Mouse (Mus musculus) cerebellum, postnatal 4 days (tissue): Measurements from ENCODE around the gene Ifna4.
"Not testable (repeated sequence)": the region's sequence is repeated elsewhere in the genome, so short reads cannot be mapped to it uniquely, and the experiment has no call there.

ENCODE experiments used
- DNase-seq, 2 experiments: peaks; one replicate each; pipeline ENCODE4 v3.0.0; 2022; ENCODE audit warnings: low spot score in 2 of 2, mixed read lengths in 1 of 2

Gene Ifna4

DNA sequence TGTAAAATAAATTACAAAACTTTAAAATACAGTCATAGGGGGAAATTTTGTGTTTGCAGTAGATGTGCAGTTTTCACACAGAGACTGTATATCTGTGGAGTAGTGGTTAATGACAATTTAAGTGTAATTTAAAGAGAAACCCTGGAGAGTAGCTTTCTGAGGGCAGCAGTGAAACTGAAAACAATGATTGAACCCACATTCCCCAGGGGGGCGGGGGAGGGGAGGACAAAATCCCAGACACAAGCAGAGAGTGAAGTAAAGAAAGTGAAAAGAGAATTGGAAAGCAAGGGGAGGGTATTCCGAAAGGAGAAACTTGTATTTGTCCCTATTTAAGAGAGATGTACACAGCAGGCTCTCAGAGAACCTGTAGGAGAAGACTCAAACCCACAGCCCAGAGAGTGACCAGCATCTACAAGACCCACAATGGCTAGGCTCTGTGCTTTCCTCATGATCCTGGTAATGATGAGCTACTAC lies at the start of gene Ifna4:
TSS of gene Ifna4 (plus strand) at position 424 of the 474 bp plus-strand sequence.
- no peak for DNase-seq

DNA sequence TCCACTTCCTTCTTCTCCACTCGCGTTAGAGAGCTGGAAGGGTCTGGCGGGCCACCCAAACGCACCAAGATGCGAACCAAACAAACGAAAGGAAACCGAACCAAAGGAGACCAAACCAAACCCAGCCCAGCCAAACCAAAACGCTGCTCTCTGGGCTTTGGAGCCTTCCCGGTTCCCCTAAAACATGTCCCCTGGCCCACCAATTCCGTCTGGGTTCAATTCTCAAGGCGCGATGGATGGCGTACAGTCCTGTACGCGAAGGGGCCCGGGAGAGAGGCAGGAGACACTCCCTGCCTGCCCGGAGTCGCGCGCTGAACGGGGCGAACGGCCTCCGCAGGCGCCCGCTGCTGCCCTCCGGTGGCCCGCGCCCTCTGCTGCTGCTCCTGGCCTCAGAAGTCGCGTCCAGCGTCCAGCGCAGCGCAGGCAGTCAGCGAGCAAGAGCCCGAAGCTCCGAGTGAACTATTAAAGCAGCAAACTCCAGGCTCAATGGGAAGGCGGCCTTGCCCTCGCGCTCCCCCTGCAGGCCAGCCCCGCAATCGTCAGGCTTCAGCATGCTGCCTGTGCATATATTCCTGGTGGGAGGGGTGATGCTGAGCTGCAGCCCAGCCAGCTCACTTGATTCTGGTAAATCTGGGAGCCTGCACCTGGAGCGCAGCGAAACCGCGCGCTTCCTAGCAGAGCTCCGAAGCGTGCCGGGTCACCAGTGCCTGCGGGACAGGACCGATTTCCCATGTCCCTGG lies 47.6 kb upstream of the Ifna4 start, which contains the start of gene Gm13275:
TSS of gene Gm13275 (plus strand) at position 552 of the 740 bp plus-strand sequence.
- DNase-seq: peak; percentile 42 to 64

DNA sequence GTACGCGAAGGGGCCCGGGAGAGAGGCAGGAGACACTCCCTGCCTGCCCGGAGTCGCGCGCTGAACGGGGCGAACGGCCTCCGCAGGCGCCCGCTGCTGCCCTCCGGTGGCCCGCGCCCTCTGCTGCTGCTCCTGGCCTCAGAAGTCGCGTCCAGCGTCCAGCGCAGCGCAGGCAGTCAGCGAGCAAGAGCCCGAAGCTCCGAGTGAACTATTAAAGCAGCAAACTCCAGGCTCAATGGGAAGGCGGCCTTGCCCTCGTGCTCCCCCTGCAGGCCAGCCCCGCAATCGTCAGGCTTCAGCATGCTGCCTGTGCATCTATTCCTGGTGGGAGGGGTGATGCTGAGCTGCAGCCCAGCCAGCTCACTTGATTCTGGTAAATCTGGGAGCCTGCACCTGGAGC lies 44.6 kb upstream of the Ifna4 start, which contains the start of gene Gm13279:
TSS of gene Gm13279 (plus strand) at position 301 of the 400 bp plus-strand sequence.
- not testable (repeated sequence) for DNase-seq

DNA sequence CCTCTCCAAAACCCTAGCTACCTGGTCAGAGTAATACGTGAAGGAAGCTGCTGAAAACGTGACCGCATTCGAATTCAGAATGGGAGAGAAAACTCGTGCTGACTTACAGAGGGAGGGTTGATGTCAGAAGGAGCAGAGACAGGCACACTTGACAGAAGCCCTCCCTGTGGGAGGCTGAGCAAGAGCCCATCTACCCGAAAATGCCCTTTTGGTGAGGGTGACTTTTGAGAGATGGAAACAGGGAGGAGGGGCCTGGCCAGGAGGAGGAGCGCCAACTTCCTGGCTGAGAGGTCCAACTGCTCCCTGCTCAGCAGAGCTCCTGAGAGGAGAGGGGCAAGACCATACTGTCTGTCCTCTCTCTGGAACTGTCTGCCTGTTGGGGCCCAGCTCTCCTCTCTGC lies 42.3 kb upstream of the Ifna4 start, which contains the start of gene Gm13285:
TSS of gene Gm13285 (plus strand) at position 301 of the 400 bp plus-strand sequence.
- DNase-seq: not testable (repeated sequence)

DNA sequence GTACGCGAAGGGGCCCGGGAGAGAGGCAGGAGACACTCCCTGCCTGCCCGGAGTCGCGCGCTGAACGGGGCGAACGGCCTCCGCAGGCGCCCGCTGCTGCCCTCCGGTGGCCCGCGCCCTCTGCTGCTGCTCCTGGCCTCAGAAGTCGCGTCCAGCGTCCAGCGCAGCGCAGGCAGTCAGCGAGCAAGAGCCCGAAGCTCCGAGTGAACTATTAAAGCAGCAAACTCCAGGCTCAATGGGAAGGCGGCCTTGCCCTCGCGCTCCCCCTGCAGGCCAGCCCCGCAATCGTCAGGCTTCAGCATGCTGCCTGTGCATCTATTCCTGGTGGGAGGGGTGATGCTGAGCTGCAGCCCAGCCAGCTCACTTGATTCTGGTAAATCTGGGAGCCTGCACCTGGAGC lies 38.7 kb upstream of the Ifna4 start, which contains the start of gene Gm13287:
TSS of gene Gm13287 (plus strand) at position 301 of the 400 bp plus-strand sequence.
- DNase-seq: not testable (repeated sequence)

DNA sequence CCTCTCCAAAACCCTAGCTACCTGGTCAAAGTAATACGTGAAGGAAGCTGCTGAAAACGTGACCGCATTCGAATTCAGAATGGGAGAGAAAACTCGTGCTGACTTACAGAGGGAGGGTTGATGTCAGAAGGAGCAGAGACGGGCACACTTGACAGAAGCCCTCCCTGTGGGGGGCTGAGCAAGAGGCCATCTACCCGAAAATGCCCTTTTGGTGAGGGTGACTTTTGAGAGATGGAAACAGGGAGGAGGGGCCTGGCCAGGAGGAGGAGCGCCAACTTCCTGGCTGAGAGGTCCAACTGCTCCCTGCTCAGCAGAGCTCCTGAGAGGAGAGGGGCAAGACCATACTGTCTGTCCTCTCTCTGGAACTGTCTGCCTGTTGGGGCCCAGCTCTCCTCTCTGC lies 36.4 kb upstream of the Ifna4 start, which contains the start of gene Gm13288:
TSS of gene Gm13288 (plus strand) at position 301 of the 400 bp plus-strand sequence.
- not testable (repeated sequence) for DNase-seq

DNA sequence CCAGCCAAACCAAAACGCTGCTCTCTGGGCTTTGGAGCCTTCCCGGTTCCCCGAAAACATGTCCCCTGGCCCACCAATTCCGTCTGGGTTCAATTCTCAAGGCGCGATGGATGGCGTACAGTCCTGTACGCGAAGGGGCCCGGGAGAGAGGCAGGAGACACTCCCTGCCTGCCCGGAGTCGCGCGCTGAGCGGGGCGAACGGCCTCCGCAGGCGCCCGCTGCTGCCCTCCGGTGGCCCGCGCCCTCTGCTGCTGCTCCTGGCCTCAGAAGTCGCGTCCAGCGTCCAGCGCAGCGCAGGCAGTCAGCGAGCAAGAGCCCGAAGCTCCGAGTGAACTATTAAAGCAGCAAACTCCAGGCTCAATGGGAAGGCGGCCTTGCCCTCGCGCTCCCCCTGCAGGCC lies 35.9 kb upstream of the Ifna4 start:
- DNase-seq: peak in 1 of 2 experiments; percentile 7

DNA sequence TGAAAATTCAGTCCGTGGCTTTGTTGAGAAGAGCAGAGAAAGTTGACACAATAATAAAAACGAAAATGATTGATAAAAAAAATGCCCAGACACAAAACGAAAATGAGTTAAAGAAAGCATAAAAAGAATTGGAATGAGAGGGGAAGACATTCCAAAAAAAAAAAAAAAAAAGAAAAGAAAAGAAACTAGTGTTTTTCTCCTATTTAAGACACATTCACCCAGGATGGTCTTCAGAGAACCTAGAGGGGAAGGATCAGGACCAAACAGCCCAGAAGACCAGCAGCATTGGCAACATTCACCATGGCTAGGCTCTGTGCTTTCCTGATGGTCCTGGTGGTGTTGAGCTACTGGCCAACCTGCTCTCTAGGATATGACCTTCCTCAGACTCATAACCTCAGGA lies 25.7 kb upstream of the Ifna4 start, which contains the start of gene Ifna7:
TSS of gene Ifna7 (plus strand) at position 301 of the 400 bp plus-strand sequence.
- no peak for DNase-seq

DNA sequence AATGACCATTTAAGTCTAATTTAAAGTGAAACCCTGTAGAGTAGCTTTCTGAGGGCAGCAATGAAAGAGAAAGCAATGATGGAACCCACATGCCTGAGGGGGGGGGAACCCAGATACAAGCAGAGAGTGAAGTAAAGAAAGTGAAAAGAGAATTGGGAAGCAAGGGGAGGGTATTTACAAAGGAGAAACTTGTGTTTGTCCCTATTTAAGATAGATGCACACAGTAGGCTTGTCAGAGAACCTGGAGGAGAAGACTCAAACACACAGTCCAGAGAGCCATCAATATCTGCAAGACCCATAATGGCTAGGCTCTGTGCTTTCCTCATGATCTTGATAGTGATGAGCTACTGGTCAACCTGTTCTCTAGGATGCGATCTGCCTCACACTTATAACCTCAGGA lies 22.0 kb upstream of the Ifna4 start, which contains the start of gene Ifna11:
TSS of gene Ifna11 (plus strand) at position 301 of the 400 bp plus-strand sequence.
- DNase-seq: no peak

DNA sequence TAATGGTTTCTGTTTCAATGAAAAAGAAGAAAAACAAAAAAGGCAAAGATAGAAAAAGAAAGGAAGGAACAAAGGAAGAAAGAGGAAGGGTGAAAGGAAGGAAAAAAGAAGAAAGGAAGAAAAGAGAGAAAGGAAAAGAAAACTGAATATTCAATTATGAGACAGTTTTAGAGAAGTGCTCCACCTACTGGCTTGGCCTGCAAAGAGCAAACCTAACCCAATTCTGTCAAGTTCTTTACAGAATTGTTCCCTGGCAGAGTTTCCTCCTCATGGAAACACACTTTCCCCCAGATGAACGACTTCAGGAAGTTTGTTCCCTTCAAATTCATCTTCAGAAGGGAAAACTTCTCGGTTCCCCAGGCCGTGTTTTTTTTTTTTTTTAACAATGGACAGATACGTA lies 18.7 kb upstream of the Ifna4 start:
- peak in 1 of 2 experiments; percentile 8 for DNase-seq

DNA sequence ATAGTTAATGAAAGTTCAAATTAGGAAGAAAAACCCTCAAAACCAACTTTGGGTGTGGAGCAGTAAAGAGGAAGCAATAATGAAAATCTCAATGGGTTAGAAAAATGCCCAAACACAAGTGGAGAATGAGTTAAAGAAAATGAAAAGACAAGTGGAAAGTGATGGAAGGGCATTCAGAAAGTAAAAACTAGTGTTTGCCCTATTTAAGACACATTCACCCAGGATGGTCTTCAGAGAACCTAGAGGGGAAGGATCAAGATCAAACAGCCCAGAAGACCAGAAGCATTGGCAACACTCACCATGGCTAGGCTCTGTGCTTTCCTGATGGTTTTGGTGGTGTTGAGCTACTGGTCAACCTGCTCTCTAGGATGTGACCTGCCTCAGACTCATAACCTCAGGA lies 14.5 kb upstream of the Ifna4 start, which contains the start of gene Ifna6:
TSS of gene Ifna6 (plus strand) at position 301 of the 400 bp plus-strand sequence.
- not testable (repeated sequence) for DNase-seq

DNA sequence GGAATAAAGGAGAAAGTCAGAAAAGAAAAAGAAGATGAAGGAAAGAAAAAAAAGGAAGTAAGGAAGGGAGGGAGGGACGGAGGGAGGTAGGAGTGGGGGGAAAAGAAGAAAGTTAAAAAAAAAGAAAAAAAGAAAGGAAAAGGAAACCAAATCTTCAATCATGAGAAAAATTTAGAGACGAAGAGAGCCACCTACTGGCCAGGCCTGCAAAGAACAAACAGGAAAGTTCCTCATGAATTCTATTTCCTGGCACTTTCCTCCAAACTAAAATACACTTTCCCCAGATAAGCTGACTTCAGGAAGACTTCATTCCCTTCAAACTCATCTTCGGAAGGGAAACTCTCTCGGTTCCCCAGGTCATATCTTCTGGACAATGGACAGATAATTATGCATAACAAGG lies 11.1 kb upstream of the Ifna4 start:
- peak in 1 of 2 experiments; percentile 17 for DNase-seq

DNA sequence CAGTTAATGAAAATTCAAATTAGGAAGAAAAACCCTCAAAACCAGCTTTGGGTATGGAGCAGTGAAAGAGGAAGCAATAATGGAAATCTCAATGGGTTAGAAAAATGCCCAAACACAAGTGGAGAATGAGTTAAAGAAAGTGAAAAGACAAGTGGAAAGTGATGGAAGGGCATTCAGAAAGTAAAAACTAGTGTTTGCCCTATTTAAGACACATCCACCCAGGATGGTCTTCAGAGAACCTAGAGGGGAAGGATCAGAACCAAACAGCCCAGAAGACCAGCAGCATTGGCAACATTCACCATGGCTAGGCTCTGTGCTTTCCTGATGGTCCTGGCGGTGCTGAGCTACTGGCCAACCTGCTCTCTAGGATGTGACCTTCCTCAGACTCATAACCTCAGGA lies 6.4 kb upstream of the Ifna4 start, which contains the start of gene Ifna5:
TSS of gene Ifna5 (plus strand) at position 301 of the 400 bp plus-strand sequence.
- DNase-seq: not testable (repeated sequence)

DNA sequence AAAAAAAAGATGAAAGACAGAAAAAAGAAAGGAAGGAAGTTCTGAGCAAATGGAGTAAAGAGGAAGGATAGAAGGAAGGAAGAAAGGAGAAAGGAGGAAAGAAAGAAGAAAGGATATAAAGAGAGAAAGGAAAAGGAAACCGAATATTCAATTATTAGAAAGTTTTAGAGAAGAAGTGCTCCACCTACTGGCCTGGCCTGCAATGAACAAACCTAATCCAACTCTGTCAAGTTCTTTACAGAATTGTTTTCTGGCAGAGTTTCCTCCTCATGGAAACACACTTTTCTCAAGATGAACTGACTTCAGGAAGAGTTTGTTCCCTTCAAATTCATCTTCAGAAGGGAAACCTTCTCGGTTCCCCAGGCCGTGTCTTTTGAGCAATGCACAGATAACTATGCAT lies 2.8 kb upstream of the Ifna4 start:
- DNase-seq: no peak

DNA sequence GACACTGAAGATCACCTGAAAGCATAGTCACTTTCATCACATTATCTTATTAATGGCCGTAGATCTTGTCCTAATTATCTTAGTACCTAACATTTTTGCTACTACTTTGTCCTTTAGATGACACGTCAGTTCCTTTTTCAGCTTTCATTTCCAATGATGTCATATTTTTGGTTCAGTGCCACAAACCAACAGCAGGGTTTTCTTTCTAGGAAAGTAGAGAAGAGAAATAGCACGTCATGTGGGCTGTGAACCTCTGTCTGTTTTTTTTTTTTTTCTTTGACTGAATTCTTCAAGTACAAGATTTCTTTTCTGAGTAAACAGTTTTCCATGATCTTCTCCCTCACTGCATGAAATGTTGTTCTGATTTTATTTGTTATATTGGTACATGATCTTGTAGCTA lies 1.6 kb upstream of the Ifna4 start:
- no peak for DNase-seq

DNA sequence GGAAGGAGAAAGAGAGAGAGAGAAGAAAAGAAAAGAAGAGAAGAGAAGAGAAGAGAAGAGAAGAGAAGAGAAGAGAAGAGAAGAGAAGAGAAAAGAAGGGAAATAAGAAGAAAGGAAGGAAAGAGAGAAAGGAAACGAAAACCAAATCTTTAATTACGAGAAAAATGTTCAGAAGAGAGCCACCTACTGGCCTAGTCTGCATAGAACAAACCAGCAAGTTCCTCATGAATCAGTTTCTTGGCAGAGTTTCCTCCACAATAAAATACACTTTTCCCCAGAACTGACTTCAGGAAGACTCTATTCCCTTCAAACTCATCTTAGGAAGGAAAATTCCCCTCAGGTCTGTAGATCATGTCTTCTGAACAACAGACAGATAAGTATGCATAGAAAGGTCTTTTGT lies 3.7 kb downstream of the Ifna4 start:
- no peak for DNase-seq

DNA sequence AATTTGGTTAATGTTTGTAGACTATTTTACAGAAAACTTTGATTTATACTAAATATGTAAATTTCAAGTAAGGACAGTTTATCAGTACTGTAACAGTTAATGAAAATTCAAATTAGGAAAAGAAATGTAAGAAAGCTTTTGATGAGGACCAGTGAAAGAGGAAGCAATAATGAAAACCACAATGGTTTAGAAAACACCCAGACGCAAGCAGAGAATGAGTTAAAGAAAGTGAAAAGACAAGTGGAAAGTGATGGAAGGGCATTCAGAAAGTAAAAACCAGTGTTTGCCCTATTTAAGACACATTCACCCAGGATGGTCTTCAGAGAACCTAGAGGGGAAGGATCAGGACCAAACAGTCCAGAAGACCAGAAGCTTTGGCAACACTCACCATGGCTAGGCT lies 8.0 kb downstream of the Ifna4 start, which contains the start of gene Ifna1:
TSS of gene Ifna1 (plus strand) at position 390 of the 400 bp plus-strand sequence.
- no peak for DNase-seq

DNA sequence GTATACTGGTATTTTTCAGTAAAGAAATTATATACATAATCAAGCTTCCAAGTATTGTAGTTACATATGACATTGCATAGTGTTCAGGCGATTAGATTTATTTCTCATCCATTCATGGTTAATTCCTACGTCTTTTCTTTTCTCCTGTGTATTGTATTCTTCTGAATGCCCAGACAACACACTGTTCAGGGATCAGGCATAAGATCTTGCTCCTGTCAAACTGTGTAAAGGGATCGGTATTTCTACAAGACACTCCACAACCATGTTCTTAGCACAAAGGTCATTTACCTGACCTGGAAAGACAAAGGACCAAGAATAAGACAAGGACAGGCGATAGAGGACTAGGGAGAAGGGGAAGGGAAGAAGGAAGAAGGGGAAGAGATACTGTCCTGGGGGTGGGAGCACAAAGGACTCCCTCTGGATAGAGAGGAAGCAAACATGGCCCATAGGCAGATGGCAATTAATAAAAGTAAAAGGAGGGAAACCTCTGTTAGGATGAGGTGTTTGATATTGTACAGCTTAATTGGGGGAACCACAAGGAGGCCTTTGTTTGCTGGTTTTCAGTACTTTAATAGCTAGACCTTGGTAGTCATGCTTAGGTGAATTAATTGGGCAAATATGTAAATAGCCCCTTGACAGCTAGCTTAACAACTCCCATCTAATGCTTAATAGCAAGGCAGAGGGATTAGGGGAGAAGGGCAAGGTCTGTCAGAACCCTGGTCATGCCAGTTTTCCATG lies 9.5 kb downstream of the Ifna4 start:
- DNase-seq: no peak

DNA sequence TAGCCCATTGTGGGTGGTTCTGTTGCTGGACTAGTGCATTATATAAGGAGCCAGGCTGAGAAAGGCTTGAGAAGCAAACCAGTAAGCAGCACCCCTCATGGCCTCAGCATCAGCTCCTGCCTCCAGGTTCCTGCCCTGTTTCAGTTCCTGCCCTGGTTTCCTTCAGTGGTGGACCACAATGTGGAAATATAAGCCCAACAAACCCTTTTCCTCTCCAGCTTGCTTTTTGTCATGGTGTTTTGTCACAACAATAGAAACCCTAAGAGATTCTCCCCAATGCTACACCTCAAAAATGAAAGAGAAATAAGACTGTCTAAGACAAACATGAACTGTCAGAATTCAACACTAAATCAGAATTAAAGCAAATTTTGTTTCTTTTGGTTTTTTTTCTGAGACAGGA lies 17.6 kb downstream of the Ifna4 start:
- no peak for DNase-seq

DNA sequence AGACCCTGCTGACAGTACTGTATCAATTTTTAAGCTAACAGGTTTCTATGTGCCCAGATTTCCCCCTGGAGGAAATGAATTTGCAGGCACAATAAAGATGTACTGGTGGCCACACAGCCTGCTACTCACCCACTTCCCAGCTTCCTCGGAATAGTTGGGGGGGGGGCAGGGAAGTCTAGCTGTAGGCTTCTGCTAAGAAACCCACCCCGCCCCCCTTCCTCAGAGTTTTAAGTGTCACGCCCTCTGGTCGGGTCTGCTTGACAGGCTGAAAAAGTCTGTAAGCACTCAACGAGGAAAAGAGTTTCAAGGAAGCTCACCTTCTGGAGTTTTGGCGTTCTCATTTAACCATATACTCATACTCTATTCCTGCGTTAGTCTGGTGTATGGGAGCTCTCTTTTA lies 21.6 kb downstream of the Ifna4 start:
- DNase-seq: no peak

DNA sequence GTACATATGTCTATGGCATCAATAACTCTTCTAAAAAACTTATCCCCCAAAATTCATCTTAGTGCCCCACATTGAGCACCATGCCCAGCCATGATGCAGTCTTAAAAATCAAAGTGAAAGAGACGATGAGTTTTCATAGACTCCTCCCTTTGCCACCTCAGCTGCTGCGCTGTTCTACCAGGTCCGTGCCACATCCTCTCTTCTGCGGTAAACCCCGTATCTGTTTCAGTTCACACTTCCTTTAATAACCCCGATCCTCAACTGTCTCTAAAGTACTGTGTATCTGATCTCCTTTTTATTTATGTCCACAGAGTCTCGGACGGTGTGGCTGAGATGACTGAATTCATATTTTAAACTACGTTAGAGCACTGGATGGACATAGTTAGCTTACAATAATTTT lies 22.9 kb downstream of the Ifna4 start:
- no peak for DNase-seq

DNA sequence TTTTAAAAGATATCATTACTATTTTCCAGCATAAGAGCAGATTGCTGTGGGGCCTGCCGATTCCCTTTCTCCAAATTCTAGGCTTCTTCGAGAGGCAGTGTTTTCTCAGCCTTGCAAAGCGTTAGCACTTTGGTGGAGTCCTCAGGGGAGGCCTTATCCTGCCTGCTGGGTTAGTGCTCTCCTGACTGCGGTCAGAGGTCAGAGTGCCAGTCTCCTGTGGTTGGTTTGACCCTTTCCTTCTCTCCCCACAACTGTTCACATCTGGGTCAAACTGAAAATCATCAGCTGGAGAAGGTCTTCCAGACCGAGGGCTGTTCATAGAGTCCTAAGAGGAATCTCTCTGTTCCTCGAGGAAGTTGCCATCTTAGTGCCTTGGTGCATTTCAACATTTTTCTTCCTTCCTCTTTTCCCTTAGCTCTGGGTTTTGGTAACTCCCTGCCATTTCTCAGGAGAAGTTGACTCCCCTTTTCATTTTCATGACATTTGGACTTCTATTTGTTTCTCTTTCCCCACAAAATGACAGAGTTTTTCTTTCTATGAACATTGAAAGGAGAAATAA lies 23.4 kb downstream of the Ifna4 start:
- DNase-seq: no peak
